Mouse (Mus musculus) MEL (cell line): ENCODE results near the gene Git1. TPM values are rescaled to one million over a fixed set of nuclear protein-coding genes. Genes with fewer than 3 reads are reported as not detected.

ENCODE experiments used
- DNase-seq: peaks from one replicate; pipeline ENCODE4 v3.0.0; 2011; ENCODE audit warnings: low read depth, low spot score
- H3K27ac ChIP-seq: 2 replicates; pipeline ENCODE4 v1.5.1; 2012; ENCODE audit warnings: low read depth, mild to moderate bottlenecking, control low read depth, low read length, moderate library complexity; ENCODE audit not compliant: control insufficient read depth
- H3K27me3 ChIP-seq, 2 experiments: fragments of 150-350 bp in 1 of 2; sonication (generic) in 1 of 2; 2 replicates each; pipeline ENCODE4 v1.6.1; 2012; ENCODE audit warnings: low read length in 2 of 2, mild to moderate bottlenecking in 2 of 2, improper control_type of control experiment in 1 of 2, moderate library complexity in 1 of 2; ENCODE audit not compliant: insufficient read depth in 2 of 2, control insufficient read depth in 1 of 2
- H3K36me3 ChIP-seq, 2 experiments: 2 replicates each; pipeline ENCODE4 v1.6.1; 2012 to 2014; ENCODE audit warnings: low read length in 2 of 2, improper control_type of control experiment in 1 of 2, inconsistent platforms in 1 of 2, mild to moderate bottlenecking in 1 of 2; ENCODE audit not compliant: insufficient read depth in 2 of 2, control insufficient read depth in 1 of 2
- H3K4me1 ChIP-seq, 2 experiments: fragments of 150-350 bp in 1 of 2; sonication (generic) in 1 of 2; 2 replicates each; pipeline ENCODE4 v1.6.1; 2012; ENCODE audit warnings: low read length in 2 of 2, improper control_type of control experiment in 1 of 2, mild to moderate bottlenecking in 1 of 2; ENCODE audit not compliant: insufficient read depth in 2 of 2, control insufficient read depth in 1 of 2
- H3K4me3 ChIP-seq, 2 experiments: fragments of 150-350 bp in 1 of 2; sonication (generic) in 1 of 2; 2 replicates each; pipeline ENCODE4 v1.5.1; 2012; ENCODE audit warnings: low read depth in 2 of 2, low read length in 2 of 2, mild to moderate bottlenecking in 2 of 2, moderate library complexity in 2 of 2, control low read depth in 1 of 2, improper control_type of control experiment in 1 of 2; ENCODE audit not compliant: control insufficient read depth in 1 of 2, insufficient read depth in 1 of 2
- H3K79me2 ChIP-seq: 2 replicates; pipeline ENCODE4 v1.6.1; 2012; ENCODE audit warnings: mild to moderate bottlenecking, low read length, moderate library complexity; ENCODE audit not compliant: control insufficient read depth, poor library complexity, insufficient read depth
- H3K9ac ChIP-seq: 2 replicates; pipeline ENCODE4 v1.6.1; 2012; ENCODE audit warnings: low read depth, mild to moderate bottlenecking, control low read depth, low read length, moderate library complexity; ENCODE audit not compliant: control insufficient read depth, poor library complexity, severe bottlenecking
- H3K9me3 ChIP-seq: fragments of 150-350 bp; sonication (generic); replicated peaks from 2 replicates; pipeline ENCODE4 v1.6.1; 2012; ENCODE audit warnings: mild to moderate bottlenecking, low read length, improper control_type of control experiment, moderate library complexity; ENCODE audit not compliant: insufficient read depth
- BHLHE40 ChIP-seq: IDR thresholded peaks from 2 replicates; pipeline ENCODE4 v1.6.1; 2012; ENCODE audit warnings: low read depth, mild to moderate bottlenecking, inconsistent platforms, low read length, improper control_type of control experiment, borderline replicate concordance
- CTCF ChIP-seq, 3 experiments: IDR thresholded peaks in 2 of 3; conservative IDR thresholded peaks in 1 of 3; 2 replicates each; pipeline ENCODE4 v1.5.1; 2011 to 2012; ENCODE audit warnings: low read length in 3 of 3, low read depth in 2 of 3, mild to moderate bottlenecking in 2 of 3, improper control_type of control experiment in 1 of 3, inconsistent platforms in 1 of 3, mixed read lengths in 1 of 3, moderate library complexity in 1 of 3; ENCODE audit not compliant: control insufficient read depth in 1 of 3, insufficient read depth in 1 of 3, poor library complexity in 1 of 3, severe bottlenecking in 1 of 3
- ELF1 ChIP-seq: IDR thresholded peaks from 2 replicates; pipeline ENCODE4 v1.6.1; 2014; ENCODE audit warnings: low read depth, mild to moderate bottlenecking, inconsistent platforms, low read length, improper control_type of control experiment, moderate library complexity
- EP300 ChIP-seq, 2 experiments: IDR thresholded peaks; 2 replicates each; pipeline ENCODE4 v1.6.1; 2011; ENCODE audit warnings: improper control_type of control experiment in 2 of 2, low read length in 2 of 2, low read depth in 1 of 2, mild to moderate bottlenecking in 1 of 2
- ETS1 ChIP-seq: IDR thresholded peaks from 2 replicates; pipeline ENCODE4 v1.6.1; 2012; ENCODE audit warnings: low read depth, mild to moderate bottlenecking, inconsistent platforms, low read length, improper control_type of control experiment, moderate library complexity
- GABPA ChIP-seq: IDR thresholded peaks from 2 replicates; pipeline ENCODE4 v1.6.1; 2012; ENCODE audit warnings: low read depth, mild to moderate bottlenecking, inconsistent platforms, low read length, improper control_type of control experiment, moderate library complexity
- KAT2A ChIP-seq: conservative IDR thresholded peaks from 2 replicates; pipeline ENCODE4 v1.6.1; 2012; ENCODE audit warnings: low read depth, low read length, improper control_type of control experiment, inconsistent platforms
- MAZ ChIP-seq: IDR thresholded peaks from 2 replicates; pipeline ENCODE4 v1.6.1; 2012; ENCODE audit warnings: low read depth, mild to moderate bottlenecking, inconsistent platforms, low read length, improper control_type of control experiment
- MEF2A ChIP-seq: IDR thresholded peaks from 2 replicates; pipeline ENCODE4 v1.6.1; 2014; ENCODE audit warnings: low read depth, mild to moderate bottlenecking, inconsistent platforms, low read length, improper control_type of control experiment; ENCODE audit not compliant: poor library complexity, insufficient replicate concordance, severe bottlenecking; ENCODE audit errors: extremely low read depth
- MXI1 ChIP-seq: IDR thresholded peaks from 2 replicates; pipeline ENCODE4 v1.6.1; 2011; ENCODE audit warnings: mild to moderate bottlenecking, low read depth, low read length, improper control_type of control experiment
- MYC ChIP-seq: IDR thresholded peaks from 2 replicates; pipeline ENCODE4 v1.6.1; 2011; ENCODE audit warnings: low read depth, mild to moderate bottlenecking, low read length, improper control_type of control experiment, moderate library complexity
- NRF1 ChIP-seq: IDR thresholded peaks from 2 replicates; pipeline ENCODE4 v1.6.1; 2014; ENCODE audit warnings: low read depth, mild to moderate bottlenecking, inconsistent platforms, low read length, improper control_type of control experiment, moderate library complexity; ENCODE audit not compliant: poor library complexity, insufficient read depth, severe bottlenecking
- POLR2AphosphoS2 ChIP-seq: IDR thresholded peaks from 2 replicates; pipeline ENCODE4 v1.6.1; 2011; ENCODE audit warnings: low read length, improper control_type of control experiment
- RAD21 ChIP-seq: IDR thresholded peaks from 2 replicates; pipeline ENCODE4 v1.6.1; 2011; ENCODE audit warnings: mild to moderate bottlenecking, low read depth, low read length, improper control_type of control experiment
- RCOR1 ChIP-seq: IDR thresholded peaks from 2 replicates; pipeline ENCODE4 v1.6.1; 2012; ENCODE audit warnings: low read depth, mild to moderate bottlenecking, inconsistent platforms, low read length, improper control_type of control experiment
- SIN3A ChIP-seq: IDR thresholded peaks from 2 replicates; pipeline ENCODE4 v1.6.1; 2012; ENCODE audit warnings: low read length, improper control_type of control experiment, inconsistent platforms
- SMC3 ChIP-seq: IDR thresholded peaks from 2 replicates; pipeline ENCODE4 v1.6.1; 2011; ENCODE audit warnings: low read depth, low read length, improper control_type of control experiment
- TBP ChIP-seq: IDR thresholded peaks from 2 replicates; pipeline ENCODE4 v1.8.0; 2011; ENCODE audit warnings: low read depth, low read length, improper control_type of control experiment
- TCF12 ChIP-seq: IDR thresholded peaks from 2 replicates; pipeline ENCODE4 v1.6.1; 2014; ENCODE audit warnings: low read depth, mild to moderate bottlenecking, inconsistent platforms, low read length, improper control_type of control experiment, moderate library complexity
- UBTF ChIP-seq: IDR thresholded peaks from 2 replicates; pipeline ENCODE4 v1.6.1; 2012; ENCODE audit warnings: low read depth, mild to moderate bottlenecking, inconsistent platforms, low read length, improper control_type of control experiment, moderate library complexity, borderline replicate concordance; ENCODE audit not compliant: insufficient read depth
- USF1 ChIP-seq: IDR thresholded peaks from 2 replicates; pipeline ENCODE4 v1.6.1; 2014; ENCODE audit warnings: low read depth, mild to moderate bottlenecking, inconsistent platforms, low read length, improper control_type of control experiment, moderate library complexity
- USF2 ChIP-seq, 2 experiments: IDR thresholded peaks; 2 replicates each; pipeline ENCODE4 v1.6.1; 2011 to 2012; ENCODE audit warnings: improper control_type of control experiment in 2 of 2, low read length in 2 of 2, borderline replicate concordance in 1 of 2, inconsistent platforms in 1 of 2, low read depth in 1 of 2, mild to moderate bottlenecking in 1 of 2; ENCODE audit not compliant: insufficient read depth in 1 of 2
- ZC3H11A ChIP-seq: IDR thresholded peaks from 2 replicates; pipeline ENCODE4 v1.6.1; 2012; ENCODE audit warnings: low read depth, mild to moderate bottlenecking, inconsistent platforms, low read length, improper control_type of control experiment
- ZKSCAN1 ChIP-seq: IDR thresholded peaks from 2 replicates; pipeline ENCODE4 v1.6.1; 2012; ENCODE audit warnings: low read depth, mild to moderate bottlenecking, inconsistent platforms, low read length, improper control_type of control experiment, moderate library complexity
- polyA plus RNA-seq, 2 experiments: library from polyadenylated mRNA; stranded (reverse) in 1 of 2; unstranded in 1 of 2; fragments of >175 nt in 1 of 2; fragments of >200 nt in 1 of 2; gene quantifications; 2 replicates each; pipeline versions ENCODE4 v1.2.1 to v1.2.4; 2012; ENCODE audit warnings: low replicate concordance in 2 of 2, low read depth in 1 of 2; ENCODE audit not compliant: insufficient read length in 2 of 2, insufficient read depth in 1 of 2, missing spikeins in 1 of 2
- total RNA-seq: library from RNA; depleted of rRNA; stranded (reverse); fragments of 300-350 nt; gene quantifications from 2 replicates; pipeline ENCODE4 v1.2.3, GENCODE M21; 2012; rRNA removed

Gene Git1
- 32.0 and 33.1 TPM in 2 replicates for total RNA-seq
- 10 to 100 TPM in 1 of 2 experiments, not detected in 1; 81.4 TPM for polyA plus RNA-seq

- peaks cover 2 to 22% of the 10 kb centered on the region in 2 experiments; a peak in 3 of 4 replicates for H3K4me1 ChIP-seq
- DNase-seq = peak; percentile 77
- H3K9ac ChIP-seq = peak within 1 kb of the TSS; percentile 93
Observed at GRCm38 (mm10) chr11:77493512-77494343, at the start of gene Git1. TSS of gene Git1 (plus strand) at chr11:77493562.

GRCm38 (mm10) chr11:77444939-77445338 lies 48.4 kb upstream of the Git1 start:
- TF ChIP-seq SIN3A (peak; percentile 73), KAT2A (peak; percentile 21; the same call in 1 of the 2 replicates), GABPA (no peak), ZC3H11A (no peak), ETS1 (peak; percentile 89), MEF2A (peak; percentile 19; the same call in 1 of the 2 replicates), EP300 (IDR thresholded peaks at IDR 0.05; ENCODE audit: low read depth in 1 of 2, low read length in 2 of 2) (peak; percentile 28 to 56; a peak in 2 of 4 replicates), MXI1 (peak; percentile 33; the same call in 1 of the 2 replicates), POLR2AphosphoS2 (0 out of 2 replicates have a peak, but pooled peaks have one; percentile 20), UBTF (no peak), USF2 (IDR thresholded peaks at IDR 0.05; ENCODE audit: borderline replicate concordance in 1 of 2, insufficient read depth in 1 of 2, low read depth in 1 of 2, low read length in 2 of 2) (no peak), TCF12 (peak; percentile 24; the same call in 1 of the 2 replicates), ZKSCAN1 (no peak)
- H3K4me1 ChIP-seq = peaks cover 23 to 29% of the 10 kb centered on the region in 2 experiments

More at GRCm38 (mm10) chr11:77493512-77494343, at the start of gene Git1:
- TF ChIP-seq ELF1 (peak; percentile 46; the same call in 1 of the 2 replicates), TBP (0 out of 2 replicates have a peak, but pooled peaks have one; percentile 22), CTCF (IDR thresholded peaks at IDR 0.05 in 2 of 3, conservative IDR thresholded peaks at IDR 0.05 in 1 of 3; ENCODE audit: control insufficient read depth in 1 of 3, insufficient read depth in 1 of 3, low read depth in 2 of 3, low read length in 3 of 3, poor library complexity in 1 of 3, severe bottlenecking in 1 of 3) (peak in 2 of 3 experiments; percentile 1 to 43; a peak in 2 of 6 replicates), USF1 (no peak), RCOR1 (no peak), NRF1 (no peak), RAD21 (no peak), BHLHE40 (no peak), MAZ (no peak; the same call in 1 of the 2 replicates), USF2 (IDR thresholded peaks at IDR 0.05; ENCODE audit: borderline replicate concordance in 1 of 2, insufficient read depth in 1 of 2, low read depth in 1 of 2, low read length in 2 of 2) (no peak), MXI1 (peak; percentile 74), SIN3A (0 out of 2 replicates have a peak, but pooled peaks have one; percentile 29), POLR2AphosphoS2 (no peak), MYC (0 out of 2 replicates have a peak, but pooled peaks have one; percentile 18), SMC3 (no peak)
- H3K9me3 ChIP-seq = no peaks in the 10 kb centered on the region
- H3K36me3 ChIP-seq = peaks cover 0 to 15% of the 10 kb centered on the region in 2 experiments; a peak in 2 of 4 replicates
- no peaks in the 10 kb centered on the region for H3K27me3 ChIP-seq
- peak within 1 kb of the TSS; percentile 96 for H3K27ac ChIP-seq
- H3K4me3 ChIP-seq = peak within 1 kb of the TSS; percentile 86 to 90
- H3K79me2 ChIP-seq = peaks cover 59% of the 10 kb centered on the region

More at GRCm38 (mm10) chr11:77444939-77445338, 48.4 kb upstream of the Git1 start:
- Histone ChIP-seq H3K27ac (peak overlapping the region; percentile 15; the same call in 1 of the 2 replicates), H3K36me3 (peaks cover 5 to 33% of the 10 kb centered on the region in 2 experiments), H3K27me3 (no peaks in the 10 kb centered on the region), H3K9me3 (no peaks in the 10 kb centered on the region), H3K79me2 (no peaks in the 10 kb centered on the region), H3K4me3 (no peak overlapping the region), H3K9ac (no peak overlapping the region)
- DNase-seq = peak; percentile 76
